Mouse (Mus musculus) stomach, postnatal 0 days (tissue): ENCODE results near the gene Rhebl1.

Experiments
- CTCF ChIP-seq: IDR thresholded peaks from 2 replicates; pipeline ENCODE4 v1.5.1; 2016; ENCODE audit warnings: antibody characterized with exemption, low read depth, mild to moderate bottlenecking, moderate library complexity
- EP300 ChIP-seq: optimal IDR thresholded peaks from 2 replicates; pipeline ENCODE3; 2016; ENCODE audit warnings: antibody characterized with exemption

DNA sequence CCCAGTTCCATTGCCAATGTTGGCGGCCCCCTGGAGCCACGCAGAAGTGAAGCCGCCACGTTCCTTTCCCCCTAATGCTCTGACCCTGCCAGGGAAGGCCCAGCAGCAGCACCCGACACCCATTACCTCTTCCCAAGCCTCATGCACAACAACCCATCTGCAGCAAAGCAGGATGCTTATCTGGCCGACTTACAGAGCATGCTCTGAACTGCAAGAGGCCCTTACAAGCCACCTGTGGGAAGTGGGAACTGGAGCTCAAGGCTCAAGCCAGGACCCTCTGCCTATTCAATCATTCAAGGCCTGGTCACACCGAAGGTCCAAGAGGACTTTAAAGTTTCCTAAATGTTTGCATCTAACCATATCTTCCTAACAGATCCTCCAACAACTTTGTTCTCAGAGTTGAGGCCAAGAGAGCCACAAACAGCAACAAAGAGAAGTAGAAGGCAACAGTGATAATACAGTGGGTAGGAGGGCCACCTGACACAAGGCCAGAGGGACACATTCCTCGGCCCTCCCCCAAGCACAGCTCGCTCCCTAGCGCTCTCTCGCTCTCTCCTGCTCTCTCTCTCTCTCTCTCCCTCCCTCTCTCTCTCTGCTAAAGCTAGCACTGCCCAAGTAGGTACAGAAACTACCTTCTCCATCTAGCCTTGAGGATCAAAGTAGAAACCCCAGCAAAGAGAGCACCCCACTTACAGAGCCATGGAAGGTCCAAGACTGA lies 25.8 kb downstream of the Rhebl1 start:
- no peak for TF ChIP-seq CTCF
- TF ChIP-seq EP300: no peak
